Mouse (Mus musculus) neural tube, embryonic 11.5 days (tissue): ENCODE results near the gene Pde8b. TPM values are rescaled to one million over a fixed set of nuclear protein-coding genes. Genes with fewer than 3 reads are reported as not detected.

ENCODE experiments used
- ATAC-seq: fragments of 200-750 bp; cut with Nextera tagmentation; 2 replicates; pipeline ENCODE4 v1.8.0; 2017; ENCODE audit warnings: moderate number of reproducible peaks, mild to moderate bottlenecking, moderate TSS enrichment, moderate library complexity; ENCODE audit not compliant: insufficient read depth, low FRiP score, low TSS enrichment
- DNase-seq: peaks from one replicate; pipeline ENCODE4 v3.0.0-alpha.2; 2015; ENCODE audit warnings: low spot score
- H3K27ac ChIP-seq: fragments of 300-500 bp; sonication (generic); 2 replicates; pipeline ENCODE4 v1.5.1; 2014; ENCODE audit warnings: low read depth, mild to moderate bottlenecking, low read length
- H3K27me3 ChIP-seq: fragments of 300-500 bp; sonication (generic); 2 replicates; pipeline ENCODE4 v1.6.1; 2014; ENCODE audit warnings: mild to moderate bottlenecking, low read length, mixed read lengths; ENCODE audit not compliant: control insufficient read depth, insufficient read depth
- H3K36me3 ChIP-seq: fragments of 300-500 bp; sonication (generic); 2 replicates; pipeline ENCODE4 v1.6.1; 2014; ENCODE audit warnings: mild to moderate bottlenecking, low read length, moderate library complexity, mixed read lengths; ENCODE audit not compliant: control insufficient read depth, insufficient read depth
- H3K4me1 ChIP-seq: fragments of 300-500 bp; sonication (generic); 2 replicates; pipeline ENCODE4 v1.6.1; 2014; ENCODE audit warnings: low read length, mixed read lengths; ENCODE audit not compliant: control insufficient read depth, insufficient read depth
- H3K4me2 ChIP-seq: fragments of 300-500 bp; sonication (generic); 2 replicates; pipeline ENCODE4 v1.6.1; 2014; ENCODE audit warnings: low read depth, mild to moderate bottlenecking, moderate library complexity
- H3K4me3 ChIP-seq: fragments of 300-500 bp; sonication (generic); 2 replicates; pipeline ENCODE4 v1.5.1; 2014; ENCODE audit warnings: low read depth, low read length
- H3K9ac ChIP-seq: fragments of 300-500 bp; sonication (generic); 2 replicates; pipeline ENCODE4 v1.6.1; 2014; ENCODE audit warnings: mild to moderate bottlenecking, low read length
- H3K9me3 ChIP-seq: fragments of 300-500 bp; sonication (generic); 2 replicates; pipeline ENCODE4 v1.6.1; 2016; ENCODE audit warnings: low read length; ENCODE audit not compliant: control insufficient read depth
- WGBS: fragments of 180-500 bp; shearing (Covaris S2); extraction: QIAGEN DNeasy Blood & Tissue Kit; methylation state at CpG from one replicate; pipeline ENCODE4 v1.1.7; 2014; 5-methylcytosine and 5-hydroxymethylcytosine counted together
- polyA plus RNA-seq: library from polyadenylated mRNA; unstranded; fragments of >200 nt; fragmentation: Nextera tagmentation; extraction: Ambion mirVana; gene quantifications from 2 replicates; pipeline ENCODE4 v1.2.1, GENCODE M21; 2014

The Pde8b gene
- polyA plus RNA-seq, 1 experiment from 2014 or later: 4.1 TPM

DNA sequence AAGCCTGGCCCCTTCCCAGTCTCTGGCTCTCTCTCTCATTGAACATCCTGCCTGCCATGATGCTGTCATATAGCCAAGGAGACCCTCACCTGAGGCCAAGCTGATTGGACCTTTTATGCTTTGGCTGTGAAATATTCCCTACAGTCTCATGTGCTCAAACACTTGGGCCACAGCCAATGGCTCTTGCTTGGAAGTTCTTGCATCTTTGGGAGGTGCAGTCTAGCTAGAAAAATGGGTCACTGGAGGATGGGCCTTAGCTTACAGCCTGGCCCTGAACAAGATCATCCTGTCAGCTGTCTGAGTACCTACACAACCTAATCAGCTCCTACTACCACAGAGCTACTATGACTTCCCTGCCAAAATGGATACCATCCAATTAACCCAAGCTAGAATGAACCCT, 105.4 kb downstream of the Pde8b start:
- H3K4me1 ChIP-seq: no peaks in the 10 kb centered on the region
- no peaks in the 10 kb centered on the region for H3K9me3 ChIP-seq
- no peak overlapping the region for H3K9ac ChIP-seq
- no peak overlapping the region for H3K4me2 ChIP-seq
- no peak overlapping the region for H3K4me3 ChIP-seq
- DNase-seq (no peak), ATAC-seq (no peak)
- H3K27ac ChIP-seq: no peak overlapping the region
- no peaks in the 10 kb centered on the region for H3K36me3 ChIP-seq
- no peaks in the 10 kb centered on the region for H3K27me3 ChIP-seq

DNA sequence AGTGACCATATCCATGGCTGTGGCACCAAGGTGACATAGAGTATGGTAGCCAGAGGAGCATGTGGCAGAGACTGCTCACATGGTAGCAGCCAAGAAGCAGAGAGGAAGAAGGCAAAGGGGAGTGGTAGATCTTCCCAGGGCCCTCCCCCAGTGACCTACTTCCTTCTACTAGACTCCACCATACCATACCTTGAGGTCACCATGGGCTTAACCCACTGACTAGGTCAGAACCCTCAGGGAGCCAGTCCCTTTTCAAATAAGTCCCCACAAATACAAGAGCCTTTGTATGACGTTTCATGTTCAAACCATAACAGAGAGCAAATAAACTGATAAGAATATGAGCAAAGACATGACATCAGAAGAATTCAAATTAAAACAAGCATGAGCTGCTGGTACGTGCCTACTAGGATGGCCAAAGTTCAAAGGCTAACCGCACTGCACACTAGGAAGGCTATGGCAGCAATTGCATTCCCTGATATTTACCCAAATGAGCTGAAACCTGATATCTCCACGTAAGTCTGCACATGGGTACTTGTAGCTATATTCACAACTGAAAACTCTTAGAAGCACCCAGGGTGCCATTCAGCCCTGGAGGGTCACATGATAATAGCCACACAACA, 109.6 kb downstream of the Pde8b start:
- no peak for ATAC-seq

GRCm38 (mm10) chr13:95135326-95136150, 114.6 kb downstream of the Pde8b start:
- no peak overlapping the region for H3K27ac ChIP-seq
- WGBS: 90% methylated on average over 7 of the region's 7 CpGs

More for the DNA sequence above, 109.6 kb downstream of the Pde8b start:
- no peak overlapping the region for H3K4me2 ChIP-seq
- DNase-seq: no peak
- no peak overlapping the region for H3K9ac ChIP-seq
- H3K4me3 ChIP-seq: no peak overlapping the region
- H3K9me3 ChIP-seq: no peaks in the 10 kb centered on the region
- H3K27me3 ChIP-seq: no peaks in the 10 kb centered on the region
- no peaks in the 10 kb centered on the region for H3K36me3 ChIP-seq
- H3K4me1 ChIP-seq: no peaks in the 10 kb centered on the region
- 82% methylated on average over 4 of the region's 4 CpGs for WGBS
- H3K27ac ChIP-seq: no peak overlapping the region

DNA sequence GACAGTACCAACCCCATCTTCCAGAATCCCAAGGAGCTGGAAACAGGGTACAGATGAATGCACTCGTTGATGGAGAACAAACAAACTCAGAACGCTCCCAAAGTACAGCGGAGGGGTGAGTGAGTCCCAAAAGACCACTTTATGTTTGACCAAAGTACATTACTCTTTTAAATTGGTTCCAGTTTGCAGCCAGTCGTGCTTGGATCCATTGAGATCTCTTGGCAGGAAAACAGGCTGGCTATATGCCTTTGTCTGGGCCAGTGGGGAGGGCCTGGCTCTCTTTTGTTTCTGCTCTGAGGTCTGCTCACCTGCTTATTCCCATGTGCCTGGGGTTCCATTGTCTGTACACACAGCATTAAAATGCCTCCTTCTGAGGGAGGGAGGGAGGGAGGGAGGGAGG, 118.3 kb downstream of the Pde8b start:
- no peak overlapping the region for H3K4me2 ChIP-seq
- WGBS: 38% methylated on average over 4 of the region's 4 CpGs
- H3K36me3 ChIP-seq: no peaks in the 10 kb centered on the region
- no peak overlapping the region for H3K27ac ChIP-seq
- no peaks in the 10 kb centered on the region for H3K27me3 ChIP-seq
- no peaks in the 10 kb centered on the region for H3K4me1 ChIP-seq
- DNase-seq: no peak
- no peak overlapping the region for H3K9ac ChIP-seq
- no peak for ATAC-seq
- H3K4me3 ChIP-seq: no peak overlapping the region
- no peaks in the 10 kb centered on the region for H3K9me3 ChIP-seq

More at GRCm38 (mm10) chr13:95135326-95136150, 114.6 kb downstream of the Pde8b start:
- no peaks in the 10 kb centered on the region for H3K9me3 ChIP-seq
- ATAC-seq: no peak
- no peaks in the 10 kb centered on the region for H3K4me1 ChIP-seq
- no peak overlapping the region for H3K4me2 ChIP-seq
- H3K9ac ChIP-seq: no peak overlapping the region
- DNase-seq: no peak
- H3K27me3 ChIP-seq: no peaks in the 10 kb centered on the region
- H3K36me3 ChIP-seq: no peaks in the 10 kb centered on the region
- H3K4me3 ChIP-seq: no peak overlapping the region

- no peaks in the 10 kb centered on the region for H3K27me3 ChIP-seq
- no peaks in the 10 kb centered on the region for H3K4me1 ChIP-seq
- DNase-seq (no peak), ATAC-seq (no peak)
- no peak overlapping the region for H3K4me3 ChIP-seq
- H3K4me2 ChIP-seq: no peak overlapping the region
- no peak overlapping the region for H3K9ac ChIP-seq
- no peaks in the 10 kb centered on the region for H3K9me3 ChIP-seq
- WGBS: 35% methylated on average over 1 of the region's 1 CpGs
- H3K27ac ChIP-seq: no peak overlapping the region
- no peaks in the 10 kb centered on the region for H3K36me3 ChIP-seq
Measured at GRCm38 (mm10) chr13:95131041-95131440, 119.1 kb downstream of the Pde8b start.

GRCm38 (mm10) chr13:95127288-95127687, 122.8 kb downstream of the Pde8b start:
- DNase-seq (no peak), ATAC-seq (no peak)
- 79% methylated on average over 10 of the region's 10 CpGs for WGBS
- no peak overlapping the region for H3K4me3 ChIP-seq
- no peaks in the 10 kb centered on the region for H3K4me1 ChIP-seq
- H3K27ac ChIP-seq: no peak overlapping the region
- H3K36me3 ChIP-seq: no peaks in the 10 kb centered on the region
- H3K27me3 ChIP-seq: no peaks in the 10 kb centered on the region
- no peaks in the 10 kb centered on the region for H3K9me3 ChIP-seq
- H3K4me2 ChIP-seq: no peak overlapping the region
- no peak overlapping the region for H3K9ac ChIP-seq

- Histone ChIP-seq H3K9me3 (no peaks in the 10 kb centered on the region), H3K27me3 (no peaks in the 10 kb centered on the region), H3K27ac (no peak overlapping the region), H3K36me3 (no peaks in the 10 kb centered on the region), H3K4me1 (no peaks in the 10 kb centered on the region), H3K9ac (no peak overlapping the region), H3K4me3 (no peak overlapping the region), H3K4me2 (no peak overlapping the region)
- ATAC-seq: no peak
- DNase-seq: no peak
- WGBS: 91% methylated on average over 10 of the region's 10 CpGs
Measured at GRCm38 (mm10) chr13:95126801-95127200, 123.3 kb downstream of the Pde8b start.

- Histone ChIP-seq H3K9ac (no peak overlapping the region), H3K27me3 (no peaks in the 10 kb centered on the region), H3K4me1 (no peaks in the 10 kb centered on the region), H3K4me3 (no peak overlapping the region), H3K27ac (no peak overlapping the region), H3K36me3 (no peaks in the 10 kb centered on the region), H3K4me2 (no peak overlapping the region), H3K9me3 (no peaks in the 10 kb centered on the region)
- no peak for ATAC-seq
- 91% methylated on average over 4 of the region's 4 CpGs for WGBS
- DNase-seq: no peak
Measured at GRCm38 (mm10) chr13:95125546-95126215, 124.5 kb downstream of the Pde8b start.
